Mouse (Mus musculus): ENCODE measurements around the gene Zmynd8.

Gene Zmynd8

GRCm38 (mm10) chr2:165740982-165741381, 157.8 kb downstream of the Zmynd8 start:
- DNase-seq: peak; percentile 67

GRCm38 (mm10) chr2:165740381-165740780, 158.4 kb downstream of the Zmynd8 start:
- DNase-seq: no peak

- DNase-seq: no peak
These were observed 162.5 kb downstream of the Zmynd8 start for GRCm38 (mm10) chr2:165736297-165736696.

All from embryo, embryonic 11 days (tissue).